10 mouse cellular contexts compared by ENCODE assay signal in genomic region chr11:95392223-95392667, GRCm38 (mm10). TPM values are rescaled to one million over a fixed set of nuclear protein-coding genes. Genes with fewer than 3 reads are reported as not detected.
DNase-seq lines count a peak whose midpoint lies in the region; ATAC-seq and TF ChIP-seq lines count a peak whose summit lies in the region.
"Had no signal": no experiment of that assay in that cellular context is flagged by ENCODE, and none has a peak within 500 bp of the region (broad histone marks: within the 10 kb centered on the region; RNA-seq: fewer than 3 reads in every experiment).

No protein-coding gene starts in this region.

- no peak overlapping the region for H3K27ac ChIP-seq in hindbrain, embryonic 12.5 days
- H3K27ac ChIP-seq in hindbrain, embryonic 10.5 days: no peak overlapping the region
- H3K27ac ChIP-seq in embryonic facial prominence, embryonic 13.5 days: peak overlapping the region; percentile 83
- peak overlapping the region; percentile 85 for H3K27ac ChIP-seq in layer of hippocampus, adult 2 months

- H3K4me2 ChIP-seq in hindbrain, embryonic 12.5 days (replicated peaks): no peak overlapping the region
- 0 out of 2 replicates have a peak overlapping the region, but pooled peaks have one; percentile 22 for H3K4me2 ChIP-seq in embryonic facial prominence, embryonic 13.5 days

- TF ChIP-seq CTCF in layer of hippocampus, adult 2 months (conservative IDR thresholded peaks at IDR 0.05): no peak

- peaks cover 5% of the 10 kb centered on the region; the same call in 1 of the 2 replicates for H3K4me1 ChIP-seq in hindbrain, embryonic 12.5 days
- H3K4me1 ChIP-seq in hindbrain, embryonic 10.5 days (replicated peaks): peaks cover 23% of the 10 kb centered on the region
- H3K4me1 ChIP-seq in embryonic facial prominence, embryonic 13.5 days: peaks cover 25% of the 10 kb centered on the region

- 60% methylated on average over 7 of the region's 7 CpGs for WGBS in hindbrain, embryonic 12.5 days
- WGBS in hindbrain, embryonic 10.5 days: 69% methylated on average over 7 of the region's 7 CpGs
- 50% methylated on average over 7 of the region's 7 CpGs for WGBS in embryonic facial prominence, embryonic 13.5 days

- no peaks in the 10 kb centered on the region for H3K27me3 ChIP-seq in hindbrain, embryonic 12.5 days
- H3K27me3 ChIP-seq in hindbrain, embryonic 10.5 days (ENCODE audit: insufficient read depth, poor library complexity, severe bottlenecking): no peaks in the 10 kb centered on the region
- H3K27me3 ChIP-seq in embryonic facial prominence, embryonic 13.5 days: no peaks in the 10 kb centered on the region

- H3K4me3 ChIP-seq in hindbrain, embryonic 12.5 days: no peak overlapping the region
- no peak overlapping the region for H3K4me3 ChIP-seq in hindbrain, embryonic 10.5 days
- no peak overlapping the region for H3K4me3 ChIP-seq in embryonic facial prominence, embryonic 13.5 days
- no peak overlapping the region for H3K4me3 ChIP-seq in layer of hippocampus, adult 2 months
- H3K4me3 ChIP-seq: erythroblast, embryonic 14.5 days had no signal

- no peak for ATAC-seq in hindbrain, embryonic 12.5 days (ENCODE audit: low FRiP score)
- no peak for ATAC-seq in embryonic facial prominence, embryonic 13.5 days (ENCODE audit: insufficient number of reproducible peaks, insufficient read depth, low FRiP score, low TSS enrichment, low read depth)

- H3K36me3 ChIP-seq in hindbrain, embryonic 12.5 days: peaks cover 50% of the 10 kb centered on the region
- H3K36me3 ChIP-seq in hindbrain, embryonic 10.5 days: peaks cover 60% of the 10 kb centered on the region
- H3K36me3 ChIP-seq in embryonic facial prominence, embryonic 13.5 days: peaks cover 51% of the 10 kb centered on the region

- H3K9me3 ChIP-seq in hindbrain, embryonic 12.5 days (replicated peaks): no peaks in the 10 kb centered on the region
- no peaks in the 10 kb centered on the region for H3K9me3 ChIP-seq in hindbrain, embryonic 10.5 days
- H3K9me3 ChIP-seq in embryonic facial prominence, embryonic 13.5 days: no peaks in the 10 kb centered on the region
- H3K9me3 ChIP-seq: G1E had no signal

- DNase-seq in hindbrain, embryonic 10.5 days (ENCODE audit: low spot score): no peak
- peak; percentile 63 for DNase-seq in layer of hippocampus, adult 2 months (ENCODE audit: low spot score in 2 of 2)
- peak; percentile 42 to 64 for DNase-seq in right cerebral cortex, adult 2 months (ENCODE audit: low spot score in 2 of 2)
- no peak for DNase-seq in urinary bladder, postnatal 4 days (ENCODE audit: low spot score in 2 of 2)
- no peak for DNase-seq in adipocyte (ENCODE audit: low spot score)
- DNase-seq in lung, adult 18-20 months: no peak

- peak overlapping the region; percentile 32; the same call in 1 of the 2 replicates for H3K9ac ChIP-seq in hindbrain, embryonic 12.5 days
- H3K9ac ChIP-seq in embryonic facial prominence, embryonic 13.5 days: no peak overlapping the region

RNA-seq across cellular contexts. Expression of gene Slc35b1, which starts 7.8 kb away (rescaled TPM):
- polyA plus RNA-seq in hindbrain, embryonic 12.5 days (2016; fragmentation: Nextera tagmentation; extraction: Ambion mirVana): 124 and 128 TPM in 2 replicates
- 119 TPM in 2 replicates for polyA plus RNA-seq in hindbrain, embryonic 10.5 days (2016; fragmentation: Nextera tagmentation; extraction: Ambion mirVana)
- polyA plus RNA-seq in embryonic facial prominence, embryonic 13.5 days (2015; fragmentation: Nextera tagmentation; extraction: Ambion mirVana): 120 and 133 TPM in 2 replicates
- total RNA-seq in layer of hippocampus, adult 2 months (2021): 10 to 100 TPM; 64.4 to 69.2 TPM

RNA-seq across cellular contexts. Expression of gene Spop, which starts 21.6 kb away (rescaled TPM):
- 204 and 215 TPM in 2 replicates for polyA plus RNA-seq in hindbrain, embryonic 12.5 days (2016; fragmentation: Nextera tagmentation; extraction: Ambion mirVana)
- polyA plus RNA-seq in hindbrain, embryonic 10.5 days (2016; fragmentation: Nextera tagmentation; extraction: Ambion mirVana): 143 and 167 TPM in 2 replicates
- polyA plus RNA-seq in embryonic facial prominence, embryonic 13.5 days (2015; fragmentation: Nextera tagmentation; extraction: Ambion mirVana): 147 and 185 TPM in 2 replicates
- 100 to 1,000 TPM; 170 to 176 TPM for total RNA-seq in layer of hippocampus, adult 2 months (2021)

RNA-seq across cellular contexts. Expression of gene Fam117a, which starts 55.4 kb away (rescaled TPM):
- 11.7 and 11.9 TPM in 2 replicates for polyA plus RNA-seq in hindbrain, embryonic 12.5 days (2016; fragmentation: Nextera tagmentation; extraction: Ambion mirVana)
- 10.8 and 11.0 TPM in 2 replicates for polyA plus RNA-seq in hindbrain, embryonic 10.5 days (2016; fragmentation: Nextera tagmentation; extraction: Ambion mirVana)
- polyA plus RNA-seq in embryonic facial prominence, embryonic 13.5 days (2015; fragmentation: Nextera tagmentation; extraction: Ambion mirVana): 13.3 and 17.4 TPM in 2 replicates
- 1 to 10 TPM; 4.1 to 6.0 TPM for total RNA-seq in layer of hippocampus, adult 2 months (2021)

Comparison
In these comparisons a context has a peak if more than half of its experiments do, and no peak if none do; other contexts are left out.
1. H3K27ac ChIP-seq: peak in embryonic facial prominence, embryonic 13.5 days (single experiment) and layer of hippocampus, adult 2 months (single experiment); none in hindbrain, embryonic 12.5 days (single experiment) and hindbrain, embryonic 10.5 days (single experiment).
2. DNase-seq: peak in layer of hippocampus, adult 2 months (2 of 2) and right cerebral cortex, adult 2 months (2 of 2); none in hindbrain, embryonic 10.5 days (single experiment), urinary bladder, postnatal 4 days (0 of 2), adipocyte (single experiment) and lung, adult 18-20 months (0 of 2).